In genomic region chr5:43093647-43094326, GRCm38 (mm10) we compare ENCODE assay signal across 12 mouse cellular contexts.
DNase-seq lines count a peak whose midpoint lies in the region; ATAC-seq and TF ChIP-seq lines count a peak whose summit lies in the region.
"Had no signal": no experiment of that assay in that cellular context is flagged by ENCODE, and none has a peak within 500 bp of the region (broad histone marks: within the 10 kb centered on the region; RNA-seq: fewer than 3 reads in every experiment).

No protein-coding gene starts in this region.

- DNase-seq in embryonic facial prominence, embryonic 11.5 days (ENCODE audit: low spot score), result no peak
- no peak for DNase-seq in embryonic facial prominence, embryonic 10.5 days (ENCODE audit: low spot score)
- DNase-seq in kidney, adult 2 months, result peak; percentile 20
- no peak for DNase-seq in kidney, postnatal 10 days
- no peak for DNase-seq in left cerebral cortex, postnatal 4 days
- no peak for DNase-seq in layer of hippocampus, adult 8-10 months (ENCODE audit: low spot score in 2 of 2)
- DNase-seq: adrenal gland, adult 8-10 months; right cerebral cortex, postnatal 25 days had no signal

- H3K4me1 ChIP-seq in embryonic facial prominence, embryonic 11.5 days (ENCODE audit: control insufficient read depth, insufficient read depth, low read length), result no peaks in the 10 kb centered on the region; the same call in 1 of the 2 replicates
- peaks cover 13% of the 10 kb centered on the region for H3K4me1 ChIP-seq in embryonic facial prominence, embryonic 10.5 days
- peaks cover 11% of the 10 kb centered on the region; the same call in 1 of the 2 replicates for H3K4me1 ChIP-seq in kidney, adult 2 months (ENCODE audit: control insufficient read depth, insufficient read depth, low read length)
- H3K4me1 ChIP-seq in forebrain, embryonic 15.5 days, result peaks cover 11% of the 10 kb centered on the region

- TF ChIP-seq CTCF in kidney, adult 2 months (conservative IDR thresholded peaks at IDR 0.05; ENCODE audit: insufficient read depth, insufficient read length, low read depth, low read length), result no peak

- no peak for TF ChIP-seq POLR2A in kidney, adult 2 months (IDR thresholded peaks at IDR 0.05; ENCODE audit: low read depth, low read length)

- intact Hi-C loops in left cerebral cortex, postnatal 4 days (cut with DNase I), result no loop called here

- H3K27me3 ChIP-seq in embryonic facial prominence, embryonic 11.5 days (ENCODE audit: control insufficient read depth, insufficient read depth, low read length), result no peaks in the 10 kb centered on the region
- 0 out of 2 replicates have a peak, but pooled peaks cover 3% of the 10 kb centered on the region for H3K27me3 ChIP-seq in embryonic facial prominence, embryonic 10.5 days (replicated peaks; ENCODE audit: low read depth, poor library complexity, severe bottlenecking)
- no peaks in the 10 kb centered on the region; the same call in 1 of the 2 replicates for H3K27me3 ChIP-seq in kidney, adult 2 months (replicated peaks; ENCODE audit: control insufficient read depth, insufficient read depth, low read length)
- H3K27me3 ChIP-seq in forebrain, embryonic 15.5 days, result no peaks in the 10 kb centered on the region; the same call in 1 of the 2 replicates
- H3K27me3 ChIP-seq: embryonic facial prominence, embryonic 15.5 days had no signal

- H3K36me3 ChIP-seq in embryonic facial prominence, embryonic 11.5 days (replicated peaks; ENCODE audit: control insufficient read depth, insufficient read depth, low read depth, low read length), result no peaks in the 10 kb centered on the region
- no peaks in the 10 kb centered on the region for H3K36me3 ChIP-seq in embryonic facial prominence, embryonic 10.5 days (replicated peaks)
- H3K36me3 ChIP-seq in kidney, adult 2 months (ENCODE audit: control insufficient read depth, insufficient read depth, low read length), result no peaks in the 10 kb centered on the region
- H3K36me3 ChIP-seq in forebrain, embryonic 15.5 days, result no peaks in the 10 kb centered on the region
- H3K36me3 ChIP-seq: embryonic facial prominence, embryonic 15.5 days had no signal

- peak; percentile 56; the same call in 1 of the 2 replicates for ATAC-seq in embryonic facial prominence, embryonic 11.5 days (replicated peaks; ENCODE audit: insufficient number of reproducible peaks, low FRiP score, low TSS enrichment, low read depth)
- ATAC-seq in forebrain, embryonic 15.5 days (replicated peaks), result peak; percentile 48
- ATAC-seq in megakaryocyte, adult 5-6 weeks (ENCODE audit: poor library complexity, severe bottlenecking), result peak; percentile 7; the same call in 1 of the 2 replicates

- no peak overlapping the region for H3K27ac ChIP-seq in embryonic facial prominence, embryonic 11.5 days (replicated peaks; ENCODE audit: low read depth, low read length)
- no peak overlapping the region for H3K27ac ChIP-seq in embryonic facial prominence, embryonic 10.5 days (replicated peaks)
- no peak overlapping the region for H3K27ac ChIP-seq in kidney, adult 2 months (ENCODE audit: insufficient read depth, low read depth, low read length)
- H3K27ac ChIP-seq in forebrain, embryonic 15.5 days (replicated peaks), result no peak overlapping the region
- H3K27ac ChIP-seq: embryonic facial prominence, embryonic 15.5 days; liver, embryonic 14.5 days had no signal

- no peaks in the 10 kb centered on the region for H3K9me3 ChIP-seq in embryonic facial prominence, embryonic 11.5 days (replicated peaks; ENCODE audit: control insufficient read depth, low read length)
- no peaks in the 10 kb centered on the region for H3K9me3 ChIP-seq in embryonic facial prominence, embryonic 10.5 days
- H3K9me3 ChIP-seq in forebrain, embryonic 15.5 days, result no peaks in the 10 kb centered on the region
- H3K9me3 ChIP-seq: embryonic facial prominence, embryonic 15.5 days had no signal

- no peak overlapping the region for H3K9ac ChIP-seq in embryonic facial prominence, embryonic 11.5 days (replicated peaks; ENCODE audit: low read length)
- H3K9ac ChIP-seq in forebrain, embryonic 15.5 days (replicated peaks), result no peak overlapping the region
- H3K9ac ChIP-seq: embryonic facial prominence, embryonic 15.5 days; liver, embryonic 14.5 days had no signal

- 69% methylated on average over 5 of the region's 5 CpGs for WGBS in embryonic facial prominence, embryonic 11.5 days
- 71% methylated on average over 5 of the region's 5 CpGs for WGBS in embryonic facial prominence, embryonic 10.5 days
- WGBS in kidney, adult 2 months, result 47% methylated on average over 5 of the region's 5 CpGs
- 63% methylated on average over 5 of the region's 5 CpGs for WGBS in forebrain, embryonic 15.5 days

- H3K4me3 ChIP-seq in embryonic facial prominence, embryonic 11.5 days (ENCODE audit: low read depth, low read length), result no peak overlapping the region
- H3K4me3 ChIP-seq in embryonic facial prominence, embryonic 10.5 days, result no peak overlapping the region
- H3K4me3 ChIP-seq in kidney, adult 2 months (ENCODE audit: insufficient read depth, low read depth, low read length), result no peak overlapping the region
- H3K4me3 ChIP-seq in forebrain, embryonic 15.5 days, result no peak overlapping the region
- H3K4me3 ChIP-seq: embryonic facial prominence, embryonic 15.5 days had no signal

- H3K4me2 ChIP-seq in embryonic facial prominence, embryonic 11.5 days (ENCODE audit: low read depth, low read length), result no peak overlapping the region
- H3K4me2 ChIP-seq in forebrain, embryonic 15.5 days (replicated peaks), result no peak overlapping the region
- H3K4me2 ChIP-seq: embryonic facial prominence, embryonic 15.5 days had no signal
